Mouse (Mus musculus): ENCODE results near the gene Svep1. TPM values are rescaled to one million over a fixed set of nuclear protein-coding genes. Genes with fewer than 3 reads are reported as not detected.

Gene Svep1
- polyA plus RNA-seq, 1 experiment from 2014 or later: 5.2 TPM

- 66% methylated on average over 6 of the region's 6 CpGs for WGBS
- H3K4me1 ChIP-seq (ENCODE audit: control insufficient read depth, insufficient read depth, low read length): no peaks in the 10 kb centered on the region
Measured at GRCm38 (mm10) chr4:58178489-58178888, 28.2 kb downstream of the Svep1 start.

GRCm38 (mm10) chr4:58177256-58177655 is 29.4 kb downstream of the Svep1 start:
- H3K9me3 ChIP-seq (ENCODE audit: control insufficient read depth, low read length): no peaks in the 10 kb centered on the region
- H3K4me1 ChIP-seq (ENCODE audit: control insufficient read depth, insufficient read depth, low read length): no peaks in the 10 kb centered on the region
- H3K27me3 ChIP-seq (replicated peaks; ENCODE audit: control insufficient read depth, insufficient read depth, low read length): no peaks in the 10 kb centered on the region
- no peak for ATAC-seq
- 89% methylated on average over 15 of the region's 15 CpGs for whole genome bisulfite sequencing
- no peak overlapping the region for H3K4me2 ChIP-seq (ENCODE audit: low read depth, low read length)
- H3K4me3 ChIP-seq (ENCODE audit: low read length): no peak overlapping the region
- no peak overlapping the region for H3K27ac ChIP-seq (ENCODE audit: low read length)
- no peaks in the 10 kb centered on the region for H3K36me3 ChIP-seq (ENCODE audit: control insufficient read depth, insufficient read depth, low read length)
- no peak overlapping the region for H3K9ac ChIP-seq (ENCODE audit: low read depth, low read length)

More at GRCm38 (mm10) chr4:58178489-58178888, 28.2 kb downstream of the Svep1 start:
- H3K36me3 ChIP-seq (ENCODE audit: control insufficient read depth, insufficient read depth, low read length): no peaks in the 10 kb centered on the region
- H3K4me2 ChIP-seq (ENCODE audit: low read depth, low read length): no peak overlapping the region
- H3K4me3 ChIP-seq (ENCODE audit: low read length): no peak overlapping the region
- no peaks in the 10 kb centered on the region for H3K27me3 ChIP-seq (replicated peaks; ENCODE audit: control insufficient read depth, insufficient read depth, low read length)
- ATAC-seq: no peak
- no peaks in the 10 kb centered on the region for H3K9me3 ChIP-seq (ENCODE audit: control insufficient read depth, low read length)
- no peak overlapping the region for H3K9ac ChIP-seq (ENCODE audit: low read depth, low read length)
- H3K27ac ChIP-seq (ENCODE audit: low read length): no peak overlapping the region

DNA sequence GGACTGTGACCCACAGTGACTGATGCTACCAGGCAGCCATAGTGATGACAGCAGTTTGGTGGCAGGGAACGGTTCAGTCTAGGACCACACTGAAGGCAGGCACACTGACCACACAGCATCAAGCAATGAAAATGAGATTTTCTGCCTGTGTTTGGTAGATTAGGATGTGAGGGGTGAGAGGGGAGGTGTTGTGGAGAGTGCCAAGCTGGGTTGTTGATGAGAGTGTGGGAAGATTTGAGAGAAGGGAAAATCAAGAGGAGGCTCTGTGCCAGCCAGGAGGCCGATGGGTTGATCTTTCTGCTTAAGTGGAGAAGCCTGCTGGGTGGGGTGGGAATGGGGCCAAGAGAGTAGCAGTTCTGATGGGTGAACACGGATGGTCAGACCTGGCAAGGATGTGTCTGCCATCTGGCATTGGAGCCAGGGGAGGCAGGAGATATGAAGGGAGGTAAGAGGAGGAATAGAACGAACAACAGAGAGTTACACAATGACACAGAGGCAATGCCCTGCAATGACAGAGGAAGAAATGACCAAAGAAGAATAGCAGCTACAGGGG is 32.1 kb downstream of the Svep1 start:
- Histone ChIP-seq H3K4me2 (ENCODE audit: low read depth, low read length) (no peak overlapping the region), H3K9me3 (ENCODE audit: control insufficient read depth, low read length) (no peaks in the 10 kb centered on the region), H3K36me3 (ENCODE audit: control insufficient read depth, insufficient read depth, low read length) (no peaks in the 10 kb centered on the region), H3K4me1 (ENCODE audit: control insufficient read depth, insufficient read depth, low read length) (peaks cover 4% of the 10 kb centered on the region), H3K9ac (ENCODE audit: low read depth, low read length) (no peak overlapping the region), H3K4me3 (ENCODE audit: low read length) (no peak overlapping the region), H3K27me3 (replicated peaks; ENCODE audit: control insufficient read depth, insufficient read depth, low read length) (no peaks in the 10 kb centered on the region), H3K27ac (ENCODE audit: low read length) (no peak overlapping the region)
- no peak for ATAC-seq
- 72% methylated on average over 4 of the region's 4 CpGs for WGBS

DNA sequence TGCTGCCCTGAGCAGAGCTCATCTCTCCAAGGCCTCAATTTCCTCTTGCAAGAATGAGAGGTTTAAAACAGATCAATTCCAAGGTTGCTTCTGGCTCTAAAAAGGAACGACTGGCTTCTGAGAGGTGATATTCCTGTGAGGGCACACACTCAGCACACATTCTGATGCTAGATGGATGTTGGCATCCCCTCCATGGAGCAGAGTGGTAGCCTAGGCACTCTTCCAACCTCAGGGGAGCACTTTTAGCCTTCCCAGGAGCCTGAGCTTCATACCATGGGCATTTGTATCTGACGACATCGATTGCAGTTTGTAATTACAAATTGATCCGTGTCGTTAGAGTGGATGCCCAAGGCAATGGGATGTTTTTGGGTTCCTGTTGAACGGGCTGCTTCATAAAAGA is 33.3 kb downstream of the Svep1 start:
- Histone ChIP-seq H3K36me3 (ENCODE audit: control insufficient read depth, insufficient read depth, low read length) (no peaks in the 10 kb centered on the region), H3K9ac (ENCODE audit: low read depth, low read length) (no peak overlapping the region), H3K4me1 (ENCODE audit: control insufficient read depth, insufficient read depth, low read length) (peaks cover 9% of the 10 kb centered on the region), H3K4me2 (ENCODE audit: low read depth, low read length) (no peak overlapping the region), H3K4me3 (ENCODE audit: low read length) (no peak overlapping the region), H3K27me3 (replicated peaks; ENCODE audit: control insufficient read depth, insufficient read depth, low read length) (no peaks in the 10 kb centered on the region), H3K9me3 (ENCODE audit: control insufficient read depth, low read length) (no peaks in the 10 kb centered on the region), H3K27ac (ENCODE audit: low read length) (no peak overlapping the region)
- 84% methylated on average over 6 of the region's 6 CpGs for WGBS
- no peak for ATAC-seq

DNA sequence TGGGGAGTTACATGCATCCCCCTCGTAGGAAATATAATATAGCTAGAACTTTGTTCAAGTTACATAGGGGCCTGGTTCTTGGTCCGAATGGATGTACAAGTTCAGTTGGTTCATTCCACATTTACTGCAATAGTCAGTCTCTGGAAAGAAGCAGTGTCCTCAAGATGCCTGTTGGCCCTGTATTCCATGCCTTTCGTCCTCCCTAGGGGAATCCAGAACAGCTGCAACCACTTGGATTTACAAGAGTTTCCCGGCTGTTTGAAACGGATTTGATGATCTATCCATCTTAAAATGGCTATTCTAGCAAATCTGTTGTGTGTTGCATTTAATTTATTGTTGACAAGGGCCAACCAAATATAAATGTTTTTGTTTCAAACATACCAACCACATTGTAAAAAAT is 36.2 kb downstream of the Svep1 start:
- no peak for ATAC-seq

DNA sequence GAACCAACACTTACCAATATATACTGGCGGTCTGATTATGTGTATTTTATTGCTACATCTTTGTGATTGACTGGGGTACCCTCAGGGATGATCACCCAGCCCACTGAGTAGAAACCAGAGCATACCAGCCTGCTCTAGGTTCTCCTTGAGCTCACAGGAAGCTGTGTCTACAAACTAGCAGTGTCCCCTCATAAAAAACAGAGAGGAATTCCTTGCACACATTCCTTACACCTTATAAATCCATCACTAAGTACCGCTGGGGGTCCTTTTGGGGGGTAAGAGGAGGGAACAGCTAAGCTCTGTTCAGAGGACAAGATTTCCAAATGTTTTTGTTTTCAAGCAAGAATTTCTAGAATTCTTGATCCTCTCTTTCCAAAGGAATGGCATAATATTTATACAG is 36.7 kb downstream of the Svep1 start:
- 43% methylated on average over 2 of the region's 2 CpGs for WGBS
- peak overlapping the region; percentile 4 for H3K27ac ChIP-seq (ENCODE audit: low read length)
- H3K27me3 ChIP-seq (replicated peaks; ENCODE audit: control insufficient read depth, insufficient read depth, low read length): no peaks in the 10 kb centered on the region
- H3K9ac ChIP-seq (ENCODE audit: low read depth, low read length): no peak overlapping the region
- no peaks in the 10 kb centered on the region for H3K36me3 ChIP-seq (ENCODE audit: control insufficient read depth, insufficient read depth, low read length)
- ATAC-seq: no peak
- no peak overlapping the region for H3K4me2 ChIP-seq (ENCODE audit: low read depth, low read length)
- no peak overlapping the region for H3K4me3 ChIP-seq (ENCODE audit: low read length)
- H3K4me1 ChIP-seq (ENCODE audit: control insufficient read depth, insufficient read depth, low read length): peaks cover 9% of the 10 kb centered on the region
- no peaks in the 10 kb centered on the region for H3K9me3 ChIP-seq (ENCODE audit: control insufficient read depth, low read length)

More for the DNA sequence above, 36.2 kb downstream of the Svep1 start:
- H3K27ac ChIP-seq (ENCODE audit: low read length): peak overlapping the region; percentile 4
- H3K36me3 ChIP-seq (ENCODE audit: control insufficient read depth, insufficient read depth, low read length): no peaks in the 10 kb centered on the region
- H3K4me1 ChIP-seq (ENCODE audit: control insufficient read depth, insufficient read depth, low read length): peaks cover 9% of the 10 kb centered on the region
- H3K4me2 ChIP-seq (ENCODE audit: low read depth, low read length): no peak overlapping the region
- no peak overlapping the region for H3K9ac ChIP-seq (ENCODE audit: low read depth, low read length)
- H3K4me3 ChIP-seq (ENCODE audit: low read length): no peak overlapping the region
- H3K27me3 ChIP-seq (replicated peaks; ENCODE audit: control insufficient read depth, insufficient read depth, low read length): no peaks in the 10 kb centered on the region
- WGBS: 58% methylated on average over 5 of the region's 5 CpGs
- no peaks in the 10 kb centered on the region for H3K9me3 ChIP-seq (ENCODE audit: control insufficient read depth, low read length)

DNA sequence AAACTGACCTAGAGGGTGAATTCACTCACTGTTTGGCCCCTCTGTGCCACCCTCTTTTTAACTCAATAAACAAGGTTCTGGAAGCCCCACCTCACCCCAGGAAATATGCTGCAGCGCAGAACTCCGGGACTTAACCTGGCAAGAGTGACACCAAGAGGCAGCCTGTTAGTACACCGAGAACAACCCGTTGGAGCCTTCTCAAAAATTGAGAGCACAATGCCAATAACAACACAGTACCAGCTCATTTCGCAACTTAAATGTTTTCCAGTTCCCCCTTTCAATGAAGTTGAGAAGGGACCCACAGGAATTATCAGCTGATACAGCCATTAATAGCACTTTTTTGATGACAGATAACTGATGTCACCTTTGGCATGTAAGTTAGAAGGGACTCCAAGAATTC is 38.3 kb downstream of the Svep1 start:
- H3K4me2 ChIP-seq (ENCODE audit: low read depth, low read length): no peak overlapping the region
- 91% methylated on average over 5 of the region's 5 CpGs for WGBS
- H3K36me3 ChIP-seq (ENCODE audit: control insufficient read depth, insufficient read depth, low read length): no peaks in the 10 kb centered on the region
- no peaks in the 10 kb centered on the region for H3K9me3 ChIP-seq (ENCODE audit: control insufficient read depth, low read length)
- H3K4me3 ChIP-seq (ENCODE audit: low read length): no peak overlapping the region
- H3K27ac ChIP-seq (ENCODE audit: low read length): no peak overlapping the region
- H3K4me1 ChIP-seq (ENCODE audit: control insufficient read depth, insufficient read depth, low read length): peaks cover 9% of the 10 kb centered on the region
- no peak overlapping the region for H3K9ac ChIP-seq (ENCODE audit: low read depth, low read length)
- H3K27me3 ChIP-seq (replicated peaks; ENCODE audit: control insufficient read depth, insufficient read depth, low read length): no peaks in the 10 kb centered on the region
- ATAC-seq: no peak

- no peak for ATAC-seq
- Histone ChIP-seq H3K36me3 (ENCODE audit: control insufficient read depth, insufficient read depth, low read length) (no peaks in the 10 kb centered on the region), H3K9ac (ENCODE audit: low read depth, low read length) (no peak overlapping the region), H3K4me2 (ENCODE audit: low read depth, low read length) (no peak overlapping the region), H3K9me3 (ENCODE audit: control insufficient read depth, low read length) (no peaks in the 10 kb centered on the region), H3K27ac (ENCODE audit: low read length) (no peak overlapping the region), H3K27me3 (replicated peaks; ENCODE audit: control insufficient read depth, insufficient read depth, low read length) (no peaks in the 10 kb centered on the region), H3K4me3 (ENCODE audit: low read length) (no peak overlapping the region), H3K4me1 (ENCODE audit: control insufficient read depth, insufficient read depth, low read length) (peaks cover 9% of the 10 kb centered on the region)
- 70% methylated on average over 7 of the region's 7 CpGs for whole genome bisulfite sequencing
Measured at GRCm38 (mm10) chr4:58165711-58166110, 40.9 kb downstream of the Svep1 start.

DNA sequence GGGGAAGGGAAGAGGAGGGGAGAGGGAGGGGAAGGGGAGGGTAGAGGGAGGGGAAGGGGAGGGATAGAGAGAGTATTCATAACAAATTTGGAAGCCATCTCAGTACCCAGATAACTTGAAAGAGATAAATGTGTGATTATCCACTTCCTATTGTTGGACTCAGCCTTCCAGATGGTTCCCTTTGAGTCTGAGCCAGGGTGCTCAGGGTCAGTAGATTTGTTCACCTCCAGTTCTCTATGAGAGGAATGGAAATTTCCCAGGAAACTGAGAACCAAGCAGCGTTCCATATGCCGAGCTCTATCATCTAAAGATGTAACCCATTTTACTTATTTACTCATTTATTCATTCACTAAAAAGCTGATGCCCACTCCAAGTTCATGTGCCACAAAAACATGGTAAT is 44.8 kb downstream of the Svep1 start:
- Histone ChIP-seq H3K4me1 (ENCODE audit: control insufficient read depth, insufficient read depth, low read length) (peaks cover 5% of the 10 kb centered on the region; the same call in 1 of the 2 replicates), H3K9me3 (ENCODE audit: control insufficient read depth, low read length) (no peaks in the 10 kb centered on the region), H3K36me3 (ENCODE audit: control insufficient read depth, insufficient read depth, low read length) (no peaks in the 10 kb centered on the region), H3K9ac (ENCODE audit: low read depth, low read length) (no peak overlapping the region), H3K27me3 (replicated peaks; ENCODE audit: control insufficient read depth, insufficient read depth, low read length) (no peaks in the 10 kb centered on the region), H3K27ac (ENCODE audit: low read length) (no peak overlapping the region), H3K4me2 (ENCODE audit: low read depth, low read length) (no peak overlapping the region), H3K4me3 (ENCODE audit: low read length) (no peak overlapping the region)
- 80% methylated on average over 2 of the region's 2 CpGs for WGBS
- no peak for ATAC-seq

DNA sequence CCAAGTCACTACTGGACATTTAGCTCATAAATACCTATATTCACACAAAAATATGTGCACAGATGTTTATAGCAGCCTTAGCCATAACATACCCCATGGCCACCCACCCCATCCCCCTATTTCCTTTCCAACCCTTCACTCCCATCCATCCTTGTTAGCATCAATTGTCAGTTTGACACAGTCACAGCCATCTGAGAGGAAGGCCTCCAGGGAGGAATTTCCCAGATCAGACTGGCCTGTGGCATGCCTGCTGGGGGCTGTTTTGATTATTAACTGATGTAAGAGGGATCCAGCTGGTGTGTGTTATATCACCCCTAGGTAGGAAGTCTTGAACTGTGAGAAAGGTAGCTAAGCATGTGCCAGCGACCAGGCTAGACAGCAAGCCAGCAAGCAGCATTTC is 47.1 kb downstream of the Svep1 start:
- Histone ChIP-seq H3K4me3 (ENCODE audit: low read length) (no peak overlapping the region), H3K27me3 (replicated peaks; ENCODE audit: control insufficient read depth, insufficient read depth, low read length) (no peaks in the 10 kb centered on the region), H3K36me3 (ENCODE audit: control insufficient read depth, insufficient read depth, low read length) (no peaks in the 10 kb centered on the region), H3K9ac (ENCODE audit: low read depth, low read length) (no peak overlapping the region), H3K4me1 (ENCODE audit: control insufficient read depth, insufficient read depth, low read length) (peaks cover 5% of the 10 kb centered on the region; the same call in 1 of the 2 replicates), H3K27ac (ENCODE audit: low read length) (no peak overlapping the region; the same call in 1 of the 2 replicates), H3K4me2 (ENCODE audit: low read depth, low read length) (no peak overlapping the region), H3K9me3 (ENCODE audit: control insufficient read depth, low read length) (no peaks in the 10 kb centered on the region)
- ATAC-seq: no peak
- WGBS: 47% methylated on average over 1 of the region's 1 CpGs
